Mouse (Mus musculus): ENCODE data around the gene Sell.

Sell gene

DNA sequence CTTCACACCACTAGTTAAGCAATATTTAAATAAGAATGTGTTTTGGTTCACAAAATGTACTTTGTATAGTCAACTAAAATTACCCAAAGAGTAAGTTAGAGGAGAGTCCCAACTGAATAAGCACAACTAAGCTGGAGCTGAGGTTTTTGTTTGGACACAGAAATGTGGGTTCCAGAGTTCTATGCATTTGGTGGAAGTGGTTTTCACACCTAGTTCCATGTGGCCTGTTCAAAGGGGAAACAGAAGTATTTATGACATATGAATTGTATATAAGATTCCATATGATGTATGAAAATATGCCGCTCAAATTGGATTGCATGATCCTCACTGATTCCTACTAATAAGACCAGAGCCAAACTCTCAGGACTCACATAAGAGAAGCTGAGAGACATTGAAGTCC, 13.6 kb downstream of the Sell start:
- no peak for DNase-seq

DNA sequence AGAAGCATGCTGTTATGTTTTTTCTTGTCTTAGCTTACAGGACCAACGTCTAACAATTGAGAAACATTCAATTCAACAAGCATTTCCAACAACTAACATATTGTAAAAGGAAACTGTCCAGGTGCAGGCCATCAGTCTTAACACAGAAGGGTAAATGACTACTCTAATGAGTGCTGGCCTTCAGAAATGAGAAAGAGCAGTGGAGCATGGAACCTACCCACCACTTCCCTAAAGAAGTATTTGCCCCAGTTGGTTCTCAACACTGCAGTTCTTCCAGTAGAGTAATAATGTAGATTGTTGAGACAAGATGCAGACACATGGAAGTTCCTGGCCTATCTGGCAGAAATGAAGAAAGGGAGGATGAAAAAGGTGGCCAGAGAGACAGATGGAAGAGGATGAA, 14.7 kb downstream of the Sell start:
- DNase-seq: no peak

DNA sequence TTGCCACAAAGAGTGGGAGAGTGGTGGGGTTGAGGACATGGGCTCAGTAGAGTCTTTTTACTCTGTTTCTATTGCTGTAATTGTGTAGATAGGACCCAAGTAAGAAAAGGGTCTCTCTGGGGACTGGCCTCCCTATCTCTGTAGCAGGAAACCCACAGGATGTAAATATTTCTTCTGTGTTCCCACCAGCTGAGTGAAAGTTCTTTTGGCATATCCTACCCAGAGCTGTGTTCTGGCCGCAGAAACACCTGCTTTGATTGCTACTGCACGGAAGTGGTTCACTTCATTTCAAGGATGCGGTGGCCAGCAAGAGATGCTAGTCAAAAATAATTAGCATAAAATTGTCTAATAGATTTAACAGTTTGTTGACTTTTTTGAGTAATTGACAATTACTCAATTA, 15.2 kb downstream of the Sell start:
- DNase-seq: no peak

DNA sequence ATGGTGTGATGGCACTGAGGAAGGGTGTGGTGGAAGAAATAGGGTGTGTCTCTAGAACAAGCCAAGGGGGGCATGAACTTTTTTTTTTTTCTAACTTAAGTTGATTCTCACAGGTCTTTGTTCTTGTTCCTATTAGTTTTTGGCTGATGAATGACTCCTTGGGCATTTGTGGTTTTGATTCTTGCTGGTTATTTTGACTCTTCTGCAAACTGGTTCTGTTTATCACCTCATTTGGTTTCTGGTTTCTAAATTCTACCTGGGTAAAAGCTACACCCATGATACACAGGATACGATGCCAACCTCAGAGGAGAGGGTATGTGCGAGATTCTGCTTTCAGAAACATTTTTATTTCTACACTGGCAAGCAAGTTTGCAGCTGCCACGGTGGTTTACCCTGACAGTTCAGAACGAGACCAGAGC, 16.6 kb downstream of the Sell start:
- no peak for DNase-seq

GRCm38 (mm10) chr1:164079091-164079490, 17.3 kb downstream of the Sell start:
- no peak for DNase-seq

GRCm38 (mm10) chr1:164083046-164083445, 21.3 kb downstream of the Sell start:
- no peak for DNase-seq

GRCm38 (mm10) chr1:164086797-164087196, 25.0 kb downstream of the Sell start:
- no peak for DNase-seq

DNA sequence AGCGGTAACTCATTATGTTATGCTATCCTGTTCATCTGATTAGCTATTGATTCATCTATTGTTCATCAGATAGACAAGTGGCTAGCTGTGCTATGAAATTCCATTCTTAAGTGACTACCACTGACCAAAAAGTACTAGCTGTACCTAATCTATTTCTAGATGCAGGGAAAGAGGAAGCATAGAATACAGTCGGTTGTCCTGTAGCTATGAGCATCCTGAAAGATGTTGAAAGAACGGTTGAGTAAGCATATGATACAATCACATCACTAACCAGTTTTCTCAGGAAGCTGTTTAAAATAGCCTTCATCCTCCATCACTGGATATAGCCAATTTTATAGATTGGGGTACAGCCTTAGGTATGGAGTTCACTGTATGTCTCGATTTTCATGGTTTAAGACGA, 26.1 kb downstream of the Sell start:
- DNase-seq: no peak

DNA sequence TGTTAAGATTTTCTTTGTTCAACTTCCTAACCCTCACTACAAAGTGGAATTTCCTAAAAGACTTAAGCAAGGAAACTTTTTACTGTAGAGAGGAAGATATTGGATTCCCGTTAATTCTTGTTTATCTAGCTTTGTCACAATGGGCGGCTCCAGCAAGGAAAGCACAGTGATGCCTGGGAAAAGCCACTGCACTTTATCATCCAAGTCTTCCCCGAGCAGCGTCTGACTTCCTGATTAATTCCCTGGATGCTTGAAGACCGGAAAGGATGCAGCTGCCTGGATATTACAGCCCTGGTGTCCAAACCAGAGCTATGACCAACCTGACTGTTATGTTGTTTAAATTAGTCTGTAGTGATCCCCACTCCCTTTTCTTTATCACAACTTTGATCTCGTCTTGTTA, 35.0 kb downstream of the Sell start:
- DNase-seq: no peak

DNA sequence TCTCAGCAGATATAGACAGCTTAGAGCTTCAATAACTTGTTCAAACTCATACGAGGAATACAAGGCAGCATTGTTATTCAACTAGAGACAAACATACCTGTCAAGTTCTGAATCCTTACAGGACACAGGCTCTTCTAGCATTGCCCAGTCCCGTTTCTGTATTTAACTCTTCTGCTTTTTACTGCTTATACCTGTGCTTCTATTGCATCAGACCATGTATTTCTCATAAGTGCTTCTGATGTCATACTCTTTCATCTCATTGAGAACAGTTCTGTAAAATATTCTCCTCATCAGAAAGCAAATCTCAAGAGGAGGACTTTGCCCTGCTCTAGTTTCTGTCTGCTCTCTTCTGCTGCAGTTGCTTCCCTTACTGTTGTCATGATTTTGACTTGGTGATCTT, 36.1 kb downstream of the Sell start:
- DNase-seq: no peak

- DNase-seq: no peak
Measured at GRCm38 (mm10) chr1:164098372-164098771, 36.6 kb downstream of the Sell start.

DNA sequence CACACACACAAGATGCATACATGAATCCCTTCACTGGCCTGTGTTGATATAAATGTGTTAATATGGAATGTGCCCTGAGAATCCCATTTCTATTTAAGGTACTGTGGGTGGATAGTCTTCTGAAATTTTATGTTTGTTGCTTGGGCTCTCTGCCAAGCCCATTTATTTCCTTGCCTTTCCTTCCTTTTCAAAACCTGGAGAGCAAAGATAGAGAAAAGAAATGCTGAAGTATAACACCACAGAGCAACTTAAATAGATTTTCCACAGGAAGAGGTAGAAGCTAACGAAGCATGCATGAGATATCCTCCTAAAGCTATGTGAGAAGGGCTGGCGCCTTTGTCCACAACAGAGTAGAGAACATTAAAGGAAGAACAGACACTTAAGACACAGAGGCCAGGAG, 48.0 kb downstream of the Sell start:
- no peak for DNase-seq

DNA sequence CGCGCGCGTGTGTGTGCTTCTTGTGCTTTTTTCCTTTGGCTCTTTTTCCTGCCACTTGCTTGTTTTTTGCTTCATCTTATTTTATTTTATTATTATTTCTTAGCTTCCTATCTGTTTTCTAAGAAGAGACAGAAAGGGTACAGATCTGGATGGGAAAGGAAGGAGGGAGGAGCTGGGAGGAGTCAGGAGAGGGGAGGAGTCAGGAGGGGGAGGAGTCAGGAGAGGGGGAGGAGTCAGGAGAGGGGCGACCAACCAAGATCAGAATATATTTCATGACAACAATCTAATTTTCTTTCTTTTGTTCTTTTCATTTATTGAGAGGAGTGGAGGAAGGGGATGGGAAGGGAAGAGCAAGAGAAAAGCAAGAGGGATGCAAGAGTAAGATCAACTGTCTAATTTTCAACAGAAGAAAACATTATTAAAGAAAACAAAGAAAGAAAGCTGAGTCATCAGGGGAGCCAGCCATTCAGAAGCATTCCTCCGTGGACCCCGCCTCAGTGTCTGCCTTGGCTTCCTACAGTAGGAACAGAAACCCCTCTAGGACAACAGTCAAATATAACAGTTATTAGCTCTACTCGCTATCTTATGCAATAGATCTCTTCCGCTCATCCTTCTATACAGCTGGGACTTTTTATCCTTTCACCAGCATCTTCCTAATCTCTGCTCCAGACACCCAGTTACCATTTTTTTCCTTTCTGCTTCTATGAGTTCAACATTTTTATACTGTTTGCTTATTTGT, 49.0 kb downstream of the Sell start:
- DNase-seq: no peak

DNA sequence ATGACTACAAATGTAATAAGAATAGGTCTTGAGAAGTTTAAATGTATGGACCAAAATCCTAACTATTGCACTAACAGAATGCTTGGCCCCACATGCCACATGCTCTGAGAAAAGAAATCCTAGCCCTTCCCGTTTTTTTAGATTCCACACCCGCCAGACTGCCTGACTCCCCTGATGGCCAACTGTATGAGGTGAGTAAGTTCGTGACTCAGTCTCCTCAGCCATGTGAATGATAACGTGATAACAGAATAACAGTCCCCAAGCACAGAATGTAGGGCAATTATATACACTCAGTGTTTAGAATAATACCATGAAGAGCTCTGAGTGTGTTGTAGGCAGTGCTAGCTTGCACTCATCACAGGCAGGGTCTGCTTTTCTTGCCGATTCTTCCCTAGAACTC, 52.5 kb downstream of the Sell start:
- DNase-seq: no peak

- DNase-seq: no peak
Measured at GRCm38 (mm10) chr1:164114947-164115493, 53.2 kb downstream of the Sell start, which contains the start of gene Selp. Selp (plus strand) TSS chr1:164115264.

DNA sequence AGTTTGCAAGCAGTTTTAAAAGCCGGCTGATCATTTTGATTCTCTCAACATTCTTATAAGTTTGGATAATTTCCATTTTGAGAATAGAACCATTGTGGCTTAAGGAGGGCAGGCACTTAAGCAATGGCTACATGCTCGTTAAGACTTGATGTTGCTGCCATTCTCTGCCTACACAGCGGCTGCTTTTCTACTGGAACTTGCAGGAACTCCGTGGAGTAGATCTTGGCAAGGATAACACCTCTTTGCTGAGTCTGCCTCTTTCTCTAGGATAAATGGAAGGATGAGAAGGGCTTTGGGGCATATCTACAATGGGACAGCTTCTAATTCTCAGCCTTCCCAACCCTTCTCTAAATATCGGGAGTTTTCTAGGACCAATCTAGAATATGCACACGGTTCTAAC, 53.9 kb downstream of the Sell start:
- DNase-seq: no peak

DNA sequence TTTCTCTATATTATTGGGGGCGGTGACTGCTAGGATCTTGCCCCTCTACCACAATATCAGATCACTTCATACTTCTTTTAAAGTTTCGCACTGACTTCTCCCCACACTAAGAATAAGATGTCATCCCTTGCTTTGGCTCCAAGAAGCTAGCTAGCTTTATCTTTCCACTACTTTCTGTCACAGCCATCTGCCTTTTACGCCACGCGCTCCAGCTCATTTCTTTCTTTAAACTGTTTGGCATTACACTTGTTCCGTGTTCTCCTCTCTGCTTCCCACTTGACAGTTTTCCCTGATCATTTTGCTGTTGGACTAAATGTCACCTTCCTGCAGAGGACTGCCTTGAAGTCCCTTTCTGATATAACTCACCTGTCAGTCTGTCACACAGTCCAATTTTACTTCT, 56.1 kb downstream of the Sell start:
- DNase-seq: no peak

GRCm38 (mm10) chr1:164119892-164120776, 58.4 kb downstream of the Sell start:
- DNase-seq: no peak

DNA sequence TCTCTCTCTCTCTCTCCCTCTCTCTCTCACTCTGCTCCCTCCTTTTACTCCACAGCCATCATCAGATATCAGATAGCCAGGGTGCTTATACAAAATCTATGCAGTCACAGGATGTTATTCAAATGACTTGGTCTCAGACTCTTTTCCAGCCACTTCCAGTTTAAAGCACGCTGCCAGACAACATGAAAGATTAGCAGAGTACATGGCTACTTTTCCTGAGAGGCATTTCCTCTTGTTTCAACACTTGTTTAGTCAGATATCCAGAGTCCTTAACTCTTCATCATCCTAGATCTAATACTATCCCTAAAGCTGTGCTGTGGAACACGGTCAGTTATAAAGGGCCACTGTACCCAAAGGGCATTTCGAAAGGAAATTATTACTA, 59.0 kb downstream of the Sell start:
- no peak for DNase-seq

GRCm38 (mm10) chr1:164123836-164124235, 62.1 kb downstream of the Sell start:
- no peak for DNase-seq

- DNase-seq: no peak
Measured at GRCm38 (mm10) chr1:164130013-164130412, 68.2 kb downstream of the Sell start.

DNA sequence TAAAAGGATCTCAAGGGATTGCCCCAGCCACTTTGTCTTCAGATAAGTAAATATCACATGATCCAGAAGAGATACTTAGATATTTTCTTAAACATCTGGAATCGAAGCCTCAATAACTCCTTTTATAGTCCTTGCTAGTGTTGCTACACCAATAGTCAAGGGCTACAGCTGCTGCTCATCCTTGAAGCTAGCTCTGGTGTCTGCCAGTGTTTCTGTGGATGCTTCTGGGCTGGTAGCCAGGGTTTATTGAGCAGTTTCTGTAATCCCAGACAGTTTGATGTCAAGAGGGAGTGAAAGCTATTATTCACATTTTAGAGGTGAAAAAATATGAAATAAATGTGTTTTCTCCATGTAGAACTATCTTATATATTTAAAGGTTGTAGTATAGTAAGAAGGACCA, 70.8 kb downstream of the Sell start:
- no peak for DNase-seq

Measured in lung, postnatal 10 days (tissue).